Mouse (Mus musculus): ENCODE data around the gene Myh7. TPM values are rescaled to one million over a fixed set of nuclear protein-coding genes. Genes with fewer than 3 reads are reported as not detected.
"Not testable (repeated sequence)": the region's sequence is repeated elsewhere in the genome, so short reads cannot be mapped to it uniquely, and the experiment has no call there.

Gene Myh7
- polyA plus RNA-seq, 1 experiment from 2014 or later = 2.6 TPM

- not testable (repeated sequence) for H3K27ac ChIP-seq (ENCODE audit: low read length); H3K4me1 ChIP-seq (ENCODE audit: control insufficient read depth, insufficient read depth, low read length); H3K9ac ChIP-seq (ENCODE audit: low read depth, low read length); H3K4me2 ChIP-seq (ENCODE audit: low read depth, low read length); ATAC-seq; H3K36me3 ChIP-seq (ENCODE audit: control insufficient read depth, insufficient read depth, low read length); H3K9me3 ChIP-seq (ENCODE audit: control insufficient read depth, low read length); H3K4me3 ChIP-seq (ENCODE audit: low read length); H3K27me3 ChIP-seq (replicated peaks; ENCODE audit: control insufficient read depth, insufficient read depth, low read length)
- WGBS = 92% methylated on average over 9 of the region's 9 CpGs
These were observed 6.0 kb downstream of the Myh7 start for GRCm38 (mm10) chr14:54988350-54988874.

GRCm38 (mm10) chr14:54981934-54982333 is 12.5 kb downstream of the Myh7 start:
- H3K9ac ChIP-seq (ENCODE audit: low read depth, low read length) = no peak overlapping the region
- H3K27me3 ChIP-seq (replicated peaks; ENCODE audit: control insufficient read depth, insufficient read depth, low read length) = no peaks in the 10 kb centered on the region
- no peak for ATAC-seq
- no peak overlapping the region for H3K4me2 ChIP-seq (ENCODE audit: low read depth, low read length)
- 98% methylated on average over 7 of the region's 7 CpGs for WGBS
- H3K4me3 ChIP-seq (ENCODE audit: low read length) = no peak overlapping the region
- no peaks in the 10 kb centered on the region for H3K36me3 ChIP-seq (ENCODE audit: control insufficient read depth, insufficient read depth, low read length)
- H3K4me1 ChIP-seq (ENCODE audit: control insufficient read depth, insufficient read depth, low read length) = no peaks in the 10 kb centered on the region
- H3K9me3 ChIP-seq (ENCODE audit: control insufficient read depth, low read length) = no peaks in the 10 kb centered on the region
- no peak overlapping the region for H3K27ac ChIP-seq (ENCODE audit: low read length)

- Histone ChIP-seq H3K4me3 (ENCODE audit: low read length) (no peak overlapping the region), H3K9me3 (ENCODE audit: control insufficient read depth, low read length) (no peaks in the 10 kb centered on the region), H3K27me3 (replicated peaks; ENCODE audit: control insufficient read depth, insufficient read depth, low read length) (no peaks in the 10 kb centered on the region), H3K4me2 (ENCODE audit: low read depth, low read length) (no peak overlapping the region), H3K27ac (ENCODE audit: low read length) (no peak overlapping the region), H3K9ac (ENCODE audit: low read depth, low read length) (no peak overlapping the region), H3K36me3 (ENCODE audit: control insufficient read depth, insufficient read depth, low read length) (no peaks in the 10 kb centered on the region), H3K4me1 (ENCODE audit: control insufficient read depth, insufficient read depth, low read length) (no peaks in the 10 kb centered on the region)
- no peak for ATAC-seq
- WGBS = 88% methylated on average over 8 of the region's 8 CpGs
These were observed 15.8 kb downstream of the Myh7 start for GRCm38 (mm10) chr14:54978664-54979063.

DNA sequence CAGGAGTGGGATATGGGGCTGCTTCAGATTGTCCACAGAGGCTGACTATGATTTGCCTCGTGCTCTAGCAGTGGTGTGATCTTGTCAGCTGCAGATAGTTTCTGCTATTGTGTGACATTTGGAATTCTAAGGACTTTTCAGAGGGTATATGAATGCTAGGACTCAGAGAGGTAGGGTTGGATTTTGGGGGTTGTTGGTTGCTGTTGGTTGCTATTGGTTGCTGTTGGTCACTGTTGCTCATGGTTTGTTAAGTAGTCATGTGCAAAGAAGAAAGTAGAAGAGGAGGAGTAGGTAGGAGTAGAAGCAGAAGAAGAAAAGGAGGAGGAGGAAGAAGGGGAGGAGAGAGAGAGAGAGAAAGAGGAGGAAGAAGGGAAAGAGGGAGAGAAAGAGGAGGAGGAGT is 17.8 kb downstream of the Myh7 start, which contains the start of gene Gm17428:
TSS of gene Gm17428 (plus strand) at position 301 of the 400 bp plus-strand sequence.
- ATAC-seq = no peak
- Histone ChIP-seq H3K4me2 (ENCODE audit: low read depth, low read length) (no peak within 1 kb of the TSS), H3K4me3 (ENCODE audit: low read length) (no peak within 1 kb of the TSS)

DNA sequence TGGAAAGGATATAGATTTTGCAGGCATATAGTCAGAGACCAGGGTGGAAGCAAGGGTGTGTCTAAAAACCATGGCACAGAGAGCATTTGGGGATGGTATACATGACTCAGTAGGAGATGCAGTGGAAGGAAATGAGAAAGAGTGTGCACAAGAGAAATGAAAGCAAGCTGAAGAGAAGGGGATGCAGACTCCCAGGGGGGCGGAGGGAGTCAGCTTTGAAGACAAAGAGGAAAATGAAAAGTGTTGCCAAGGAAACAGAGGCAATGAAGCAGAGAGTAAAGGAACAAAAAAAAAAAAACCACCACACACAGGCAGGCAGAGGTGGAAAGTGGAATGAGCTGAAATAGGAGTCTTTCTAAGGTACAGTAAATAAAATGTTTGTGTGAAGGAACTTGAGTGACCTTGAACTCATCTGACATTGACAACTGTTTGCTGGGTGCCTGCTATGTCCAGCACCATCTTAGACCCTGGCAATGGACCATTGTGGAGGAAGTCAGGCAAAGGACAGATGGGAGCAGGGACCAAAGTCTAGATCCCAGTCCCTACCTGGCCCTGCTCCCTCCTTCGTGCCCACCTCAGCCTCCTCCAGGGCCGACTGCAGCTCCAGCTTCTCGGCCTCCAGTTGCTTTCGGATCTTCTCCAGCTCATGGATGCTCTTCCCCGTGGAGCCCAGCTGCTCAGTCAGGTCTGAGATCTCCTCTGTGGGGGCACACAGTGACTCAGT is 20.2 kb downstream of the Myh7 start:
- WGBS = 82% methylated on average over 6 of the region's 6 CpGs
- H3K9ac ChIP-seq (ENCODE audit: low read depth, low read length) = no peak overlapping the region
- no peak for ATAC-seq

More for the DNA sequence above, 17.8 kb downstream of the Myh7 start, which contains the start of gene Gm17428:
- Histone ChIP-seq H3K27me3 (replicated peaks; ENCODE audit: control insufficient read depth, insufficient read depth, low read length) (no peaks in the 10 kb centered on the region), H3K27ac (ENCODE audit: low read length) (no peak within 1 kb of the TSS), H3K4me1 (ENCODE audit: control insufficient read depth, insufficient read depth, low read length) (no peaks in the 10 kb centered on the region), H3K9me3 (ENCODE audit: control insufficient read depth, low read length) (no peaks in the 10 kb centered on the region), H3K9ac (ENCODE audit: low read depth, low read length) (no peak within 1 kb of the TSS), H3K36me3 (ENCODE audit: control insufficient read depth, insufficient read depth, low read length) (no peaks in the 10 kb centered on the region)
- WGBS = 79% methylated on average over 1 of the region's 1 CpGs

GRCm38 (mm10) chr14:54972786-54973185 is 21.6 kb downstream of the Myh7 start:
- ATAC-seq; H3K4me2 ChIP-seq (ENCODE audit: low read depth, low read length); H3K36me3 ChIP-seq (ENCODE audit: control insufficient read depth, insufficient read depth, low read length); H3K4me3 ChIP-seq (ENCODE audit: low read length); H3K9ac ChIP-seq (ENCODE audit: low read depth, low read length); H3K27ac ChIP-seq (ENCODE audit: low read length); H3K4me1 ChIP-seq (ENCODE audit: control insufficient read depth, insufficient read depth, low read length); H3K27me3 ChIP-seq (replicated peaks; ENCODE audit: control insufficient read depth, insufficient read depth, low read length); H3K9me3 ChIP-seq (ENCODE audit: control insufficient read depth, low read length): not testable (repeated sequence)
- 93% methylated on average over 8 of the region's 11 CpGs for WGBS

More for the DNA sequence above, 20.2 kb downstream of the Myh7 start:
- no peak overlapping the region for H3K4me3 ChIP-seq (ENCODE audit: low read length)
- H3K36me3 ChIP-seq (ENCODE audit: control insufficient read depth, insufficient read depth, low read length) = no peaks in the 10 kb centered on the region
- no peaks in the 10 kb centered on the region for H3K4me1 ChIP-seq (ENCODE audit: control insufficient read depth, insufficient read depth, low read length)
- no peak overlapping the region for H3K4me2 ChIP-seq (ENCODE audit: low read depth, low read length)
- no peaks in the 10 kb centered on the region for H3K27me3 ChIP-seq (replicated peaks; ENCODE audit: control insufficient read depth, insufficient read depth, low read length)
- no peak overlapping the region for H3K27ac ChIP-seq (ENCODE audit: low read length)
- H3K9me3 ChIP-seq (ENCODE audit: control insufficient read depth, low read length) = no peaks in the 10 kb centered on the region

- no peaks in the 10 kb centered on the region for H3K4me1 ChIP-seq (ENCODE audit: control insufficient read depth, insufficient read depth, low read length)
- no peaks in the 10 kb centered on the region for H3K9me3 ChIP-seq (ENCODE audit: control insufficient read depth, low read length)
- no peak overlapping the region for H3K4me2 ChIP-seq (ENCODE audit: low read depth, low read length)
- no peak overlapping the region for H3K27ac ChIP-seq (ENCODE audit: low read length)
- no peak for ATAC-seq
- H3K27me3 ChIP-seq (replicated peaks; ENCODE audit: control insufficient read depth, insufficient read depth, low read length) = no peaks in the 10 kb centered on the region
- H3K36me3 ChIP-seq (ENCODE audit: control insufficient read depth, insufficient read depth, low read length) = no peaks in the 10 kb centered on the region
- H3K4me3 ChIP-seq (ENCODE audit: low read length) = no peak overlapping the region
- no peak overlapping the region for H3K9ac ChIP-seq (ENCODE audit: low read depth, low read length)
These were observed 26.1 kb downstream of the Myh7 start for GRCm38 (mm10) chr14:54968344-54968743.

GRCm38 (mm10) chr14:54967874-54968273 is 26.6 kb downstream of the Myh7 start:
- no peak for ATAC-seq
- Histone ChIP-seq H3K27me3 (replicated peaks; ENCODE audit: control insufficient read depth, insufficient read depth, low read length) (no peaks in the 10 kb centered on the region), H3K9me3 (ENCODE audit: control insufficient read depth, low read length) (no peaks in the 10 kb centered on the region), H3K36me3 (ENCODE audit: control insufficient read depth, insufficient read depth, low read length) (no peaks in the 10 kb centered on the region), H3K4me1 (ENCODE audit: control insufficient read depth, insufficient read depth, low read length) (no peaks in the 10 kb centered on the region), H3K4me2 (ENCODE audit: low read depth, low read length) (no peak overlapping the region), H3K27ac (ENCODE audit: low read length) (no peak overlapping the region), H3K4me3 (ENCODE audit: low read length) (no peak overlapping the region), H3K9ac (ENCODE audit: low read depth, low read length) (no peak overlapping the region)
- 94% methylated on average over 3 of the region's 3 CpGs for WGBS

DNA sequence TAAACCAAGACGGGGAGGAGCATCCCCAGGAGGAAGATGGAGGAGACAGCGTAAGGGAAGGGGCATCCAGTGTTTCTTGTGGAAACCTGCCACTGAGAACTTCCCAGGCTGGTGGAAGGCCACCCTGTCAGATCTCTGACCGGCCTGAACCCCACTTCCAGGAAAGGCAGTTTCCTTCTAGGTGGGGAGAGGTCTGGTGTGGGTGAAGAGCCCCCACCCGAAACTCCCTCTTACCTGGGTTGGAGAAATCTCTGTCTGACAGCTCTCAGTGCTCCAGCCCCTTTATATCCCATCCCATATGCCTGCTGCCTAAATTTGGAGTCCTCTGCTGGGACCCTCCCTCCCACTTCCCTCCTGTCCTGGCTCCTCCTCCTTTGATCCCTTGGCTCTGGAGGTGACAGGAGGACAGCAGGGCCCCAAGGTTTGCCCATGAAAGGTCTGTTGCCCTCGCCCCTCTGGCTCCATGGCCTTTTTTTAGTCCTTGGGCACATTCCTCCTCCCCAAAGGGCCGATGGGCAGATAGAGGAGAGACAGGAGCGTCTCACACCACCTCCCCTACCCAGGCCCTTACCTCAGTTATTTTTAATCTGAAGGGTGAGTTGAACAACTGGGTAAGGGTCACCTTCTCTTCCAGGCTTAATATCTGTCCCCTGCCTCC is 28.0 kb downstream of the Myh7 start, which contains the start of gene Myh6:
TSS of gene Myh6 (minus strand) at position 608 of the 658 bp plus-strand sequence.
- ATAC-seq = no peak
- Histone ChIP-seq H3K4me3 (ENCODE audit: low read length) (no peak within 1 kb of the TSS), H3K27me3 (replicated peaks; ENCODE audit: control insufficient read depth, insufficient read depth, low read length) (no peaks in the 10 kb centered on the region), H3K27ac (ENCODE audit: low read length) (no peak within 1 kb of the TSS), H3K9me3 (ENCODE audit: control insufficient read depth, low read length) (no peaks in the 10 kb centered on the region), H3K9ac (ENCODE audit: low read depth, low read length) (no peak within 1 kb of the TSS), H3K4me2 (ENCODE audit: low read depth, low read length) (no peak within 1 kb of the TSS), H3K36me3 (ENCODE audit: control insufficient read depth, insufficient read depth, low read length) (no peaks in the 10 kb centered on the region), H3K4me1 (ENCODE audit: control insufficient read depth, insufficient read depth, low read length) (no peaks in the 10 kb centered on the region)
- 63% methylated on average over 7 of the region's 7 CpGs for WGBS
